Mouse (Mus musculus) layer of hippocampus, adult 18-20 months (tissue): ENCODE measurements at regions not wholly inside any gene's neighbourhood (a gene's known extent, or its start where the extent isn't known, plus 50 kb on each side); places are given as distances from the start of the nearest gene placed in this dataset.

Source experiments
- DNase-seq, 2 experiments: peaks; one replicate each; pipeline ENCODE4 v3.0.0; 2022; ENCODE audit warnings: low spot score in 2 of 2

DNA sequence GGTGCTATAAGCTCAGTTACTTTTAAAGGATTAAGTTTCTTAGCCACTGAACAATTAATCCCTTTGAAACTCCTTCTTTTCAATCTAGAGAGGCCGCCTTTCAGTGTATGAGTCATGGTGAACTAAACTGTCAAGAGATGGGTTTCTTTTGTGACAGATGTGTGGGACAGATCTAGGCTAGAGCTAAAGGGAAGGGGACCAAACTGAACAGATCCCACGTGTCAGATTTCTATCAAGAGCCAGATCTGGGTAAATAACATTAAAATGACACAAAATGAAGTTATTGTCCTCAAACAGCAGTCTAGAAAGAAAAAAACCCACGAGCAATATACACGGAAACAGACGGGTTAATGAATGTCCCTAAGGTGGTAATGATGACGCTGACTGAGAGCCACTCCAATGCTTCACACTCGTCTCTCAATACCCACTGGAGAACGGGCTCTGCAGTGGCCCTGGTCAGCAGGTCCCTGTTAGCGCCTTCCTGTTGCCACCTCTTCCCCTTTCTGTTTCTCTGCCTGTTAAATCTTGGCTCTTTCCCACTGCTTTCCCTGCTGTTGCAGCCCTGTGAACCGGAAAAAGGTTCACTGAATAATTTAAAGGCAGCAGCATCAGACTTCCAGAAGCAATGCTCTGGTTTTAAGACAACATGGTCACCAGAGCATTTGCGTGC is 52.7 kb upstream of the Rab3gap2 start:
- no peak for DNase-seq

DNA sequence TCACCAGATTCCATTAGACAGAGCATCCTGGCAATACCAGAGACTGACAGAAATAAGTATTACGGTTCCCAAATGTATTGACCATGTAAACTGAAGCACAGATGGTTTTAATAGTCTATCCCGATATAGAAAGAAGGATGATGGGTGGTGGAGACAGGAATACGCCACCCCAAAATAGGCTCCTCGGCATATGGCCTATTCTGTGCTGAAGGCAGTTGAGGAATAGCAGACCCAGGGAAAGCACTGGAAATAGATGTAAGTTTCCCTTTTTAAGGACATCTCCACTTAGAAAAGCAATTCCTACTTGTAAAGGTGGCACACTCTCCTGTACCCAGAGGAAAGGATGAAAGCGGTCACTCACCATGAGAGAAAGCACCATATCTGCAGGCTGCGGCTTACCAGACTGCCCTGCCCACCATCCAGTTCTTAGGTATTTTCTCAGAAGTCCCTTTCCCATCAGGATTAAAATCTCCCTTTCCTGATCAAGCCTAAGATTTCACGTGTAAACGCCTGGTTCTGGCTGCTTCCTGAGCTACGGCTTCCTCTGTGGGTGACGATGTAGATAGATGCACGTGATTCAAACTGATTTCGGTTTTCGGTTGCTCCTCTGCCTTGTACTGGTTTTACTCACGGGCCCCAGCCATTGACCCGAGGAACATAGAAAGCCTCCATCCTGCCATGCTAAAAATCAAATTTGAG is 53.3 kb upstream of the Rab3gap2 start:
- no peak for DNase-seq

DNA sequence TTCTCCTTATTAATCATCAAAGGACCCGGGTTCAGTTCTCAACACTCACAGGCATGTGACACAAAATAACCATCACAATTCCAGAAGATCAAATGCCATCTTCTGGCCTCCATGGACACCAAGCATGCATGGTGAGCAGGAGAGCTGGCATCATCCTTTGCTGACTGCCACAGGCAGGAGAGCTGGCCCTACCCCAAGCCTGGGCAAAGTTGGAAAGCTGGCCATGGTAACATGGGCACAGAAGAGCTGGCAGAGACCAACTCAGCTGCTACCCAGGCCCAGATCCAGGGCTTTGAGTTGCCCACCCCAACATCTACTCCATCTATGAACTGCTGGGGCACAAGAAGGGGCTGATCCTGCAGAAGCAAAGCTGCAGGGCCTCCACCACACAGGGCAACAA is 59.1 kb upstream of the Rab3gap2 start:
- DNase-seq: no peak

DNA sequence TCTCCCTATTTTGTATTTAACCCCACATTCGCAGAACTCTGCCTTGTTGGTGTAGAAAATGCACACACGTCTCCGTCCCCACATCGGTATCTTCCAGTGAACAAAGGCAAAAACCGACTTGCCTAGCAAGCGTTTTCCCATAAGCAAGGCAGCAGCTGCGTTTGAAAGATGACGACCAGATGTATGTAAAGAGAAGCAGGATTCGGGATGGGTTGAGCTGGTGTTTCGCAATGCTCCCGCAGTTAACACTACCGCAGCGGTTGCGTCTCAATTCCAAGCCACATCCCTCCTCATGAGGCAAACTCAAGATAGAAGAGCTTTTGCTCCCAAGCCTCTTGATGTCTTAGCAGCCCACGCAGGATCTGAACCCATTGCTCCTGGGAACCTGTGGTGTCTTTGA is 59.9 kb upstream of the Rab3gap2 start:
- no peak for DNase-seq

DNA sequence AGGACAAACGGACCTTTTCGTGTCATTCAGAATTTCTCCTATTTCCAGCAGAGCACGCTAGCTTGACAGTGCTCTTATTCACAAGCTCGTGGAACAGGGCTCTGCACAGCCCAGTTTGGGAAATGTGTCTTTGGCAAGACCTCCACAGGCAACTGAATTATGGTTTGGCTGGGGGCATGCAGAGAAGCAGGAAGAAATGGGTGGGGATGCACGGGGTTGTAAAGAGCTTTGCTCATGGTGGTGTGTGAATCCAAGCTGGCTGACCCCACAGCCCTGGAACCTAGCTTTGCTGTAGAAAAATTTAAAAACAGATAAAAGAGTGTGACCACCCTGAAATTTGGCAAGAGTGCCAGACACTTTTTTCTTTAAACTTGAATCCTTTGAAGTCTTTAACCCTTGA is 63.6 kb upstream of the Rab3gap2 start:
- no peak for DNase-seq

DNA sequence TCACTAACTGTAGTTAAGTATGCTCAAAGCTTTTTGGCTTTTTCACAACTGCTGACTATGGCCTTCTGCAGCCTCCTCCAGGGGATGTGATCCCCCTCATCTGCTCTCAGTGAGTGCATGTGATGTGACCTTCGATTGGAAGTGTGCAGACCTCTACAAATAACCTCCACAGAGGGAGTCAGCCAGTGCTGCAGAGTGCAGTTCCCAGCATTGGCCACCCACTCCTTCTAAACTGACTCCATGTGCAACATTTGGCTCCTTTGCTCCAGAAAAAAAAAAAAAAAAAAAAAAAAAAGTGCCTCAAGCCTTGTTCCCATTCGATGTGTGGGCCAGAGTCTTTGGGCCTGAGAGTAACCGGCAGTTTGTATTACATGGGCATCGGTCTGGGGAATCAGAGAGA is 75.7 kb upstream of the Rab3gap2 start:
- DNase-seq: no peak

DNA sequence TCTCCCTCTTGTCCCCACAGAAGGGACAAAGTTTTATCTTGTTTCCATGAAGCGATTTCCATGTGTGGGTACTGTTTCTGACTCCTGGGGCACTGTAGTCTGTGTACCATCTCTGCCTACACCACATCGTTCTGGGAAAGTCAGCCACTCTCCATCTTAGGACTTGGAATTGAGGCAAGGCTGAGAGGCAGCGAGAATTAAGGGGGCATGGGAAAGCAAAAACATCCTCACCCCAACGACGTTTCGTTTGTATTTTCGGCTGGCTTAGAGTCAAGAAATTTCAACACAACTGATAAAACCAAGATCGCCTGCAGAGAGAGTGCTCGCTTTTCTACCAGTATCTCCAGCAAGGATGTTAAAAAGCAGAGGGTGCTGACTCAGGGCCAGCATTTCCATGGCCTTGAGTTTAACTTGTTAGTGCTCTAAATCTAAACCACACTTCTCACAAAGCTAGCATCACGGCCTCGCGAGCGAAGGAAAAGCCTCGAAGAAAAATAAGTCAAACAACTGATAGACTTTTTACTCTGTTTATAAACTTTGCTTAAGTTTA is 78.1 kb upstream of the Rab3gap2 start:
- DNase-seq: no peak

DNA sequence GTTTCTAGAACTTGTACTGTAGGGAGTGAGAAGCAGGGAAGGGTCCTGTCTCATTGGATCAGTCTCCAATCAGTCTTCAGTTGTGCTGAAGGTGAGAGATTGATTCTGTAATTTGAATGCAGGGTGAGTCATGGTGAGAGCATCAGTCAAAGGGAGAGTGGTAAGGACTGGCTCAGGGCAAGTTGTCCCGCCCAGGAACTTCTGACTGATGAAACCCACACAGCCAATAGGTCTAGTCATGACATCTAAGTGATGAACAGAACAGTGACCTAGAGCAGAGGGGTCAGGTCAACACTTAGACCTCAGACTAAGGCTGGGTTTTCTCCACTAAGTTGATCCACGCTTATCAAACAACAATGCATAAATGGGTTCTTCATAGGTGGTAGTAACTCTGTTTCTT is 82.4 kb upstream of the Rab3gap2 start:
- no peak for DNase-seq

DNA sequence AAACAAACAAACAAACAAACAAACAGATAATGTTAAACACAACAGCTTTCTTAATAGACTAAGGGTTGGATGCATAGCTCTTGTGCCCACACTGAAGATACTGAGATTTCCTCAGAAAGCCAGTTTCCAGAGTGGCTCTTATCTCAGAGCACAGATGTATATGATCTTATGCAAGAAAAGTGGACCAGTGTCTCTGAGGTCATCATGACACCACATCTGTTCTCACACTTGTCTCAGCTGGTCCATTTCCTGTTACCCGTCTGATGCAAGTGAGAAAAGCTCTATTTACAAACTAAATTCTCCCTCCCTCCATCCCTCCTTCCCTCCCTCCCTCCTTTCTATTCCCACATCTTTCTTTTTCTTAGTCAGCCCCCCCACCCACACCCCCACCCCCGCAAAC is 83.5 kb upstream of the Rab3gap2 start:
- DNase-seq: no peak

DNA sequence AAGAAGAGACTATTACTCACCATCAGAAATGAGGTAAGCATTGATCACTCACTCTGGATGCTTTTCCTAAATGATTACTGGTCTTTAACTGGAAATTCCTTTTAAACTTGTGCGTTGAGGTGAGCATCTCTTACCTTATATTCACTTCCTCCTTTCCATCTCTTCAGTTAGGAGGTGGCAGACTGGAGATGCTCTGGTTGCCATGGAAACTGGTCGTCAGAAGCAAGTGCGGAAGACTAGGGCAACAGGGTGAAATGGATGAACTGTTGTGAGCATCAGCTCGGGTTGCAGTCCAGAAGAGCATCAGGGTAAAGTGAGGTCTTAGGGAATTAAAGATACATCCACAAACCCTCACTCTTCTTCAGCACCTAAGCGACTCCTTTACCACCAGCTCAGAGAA is 86.2 kb upstream of the Rab3gap2 start:
- DNase-seq: no peak

DNA sequence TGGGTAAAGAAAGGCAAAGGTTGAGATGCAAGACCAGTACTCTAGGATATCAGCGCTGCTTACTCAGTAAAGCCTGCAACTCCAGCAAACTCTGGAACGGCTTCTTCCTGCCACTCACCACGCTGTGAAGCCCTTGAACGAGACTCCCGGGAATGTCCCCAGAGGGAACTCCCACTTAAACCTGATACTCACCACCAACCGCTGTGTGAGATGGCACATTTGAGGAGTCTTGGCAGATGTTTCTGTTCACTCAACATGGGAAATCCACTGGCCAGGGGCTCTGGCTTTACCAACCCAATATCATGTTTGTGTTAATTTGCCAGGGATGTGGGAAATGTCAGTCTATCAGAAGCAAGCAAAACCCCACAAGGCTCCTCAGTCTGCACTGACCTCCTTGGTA is 90.2 kb upstream of the Rab3gap2 start:
- no peak for DNase-seq

DNA sequence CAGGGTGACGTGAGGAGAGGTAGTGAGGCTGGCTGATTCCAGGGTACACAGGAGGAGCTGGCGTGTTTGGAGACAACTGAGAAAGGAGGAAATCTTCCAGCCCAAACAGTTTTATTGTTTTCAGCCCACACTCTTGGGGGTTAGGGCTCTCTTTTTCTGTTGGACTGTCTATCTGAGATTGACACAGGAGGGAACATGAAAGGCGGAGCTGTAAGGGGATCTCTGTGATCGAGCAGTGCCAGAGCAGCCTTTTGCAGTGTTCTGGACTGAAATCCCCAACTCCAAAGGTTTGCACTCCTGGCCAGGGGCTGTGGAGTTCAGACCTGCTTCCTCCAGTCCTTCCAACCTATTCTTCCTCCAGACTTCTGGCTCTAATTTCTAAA is 91.9 kb upstream of the Rab3gap2 start:
- no peak for DNase-seq

DNA sequence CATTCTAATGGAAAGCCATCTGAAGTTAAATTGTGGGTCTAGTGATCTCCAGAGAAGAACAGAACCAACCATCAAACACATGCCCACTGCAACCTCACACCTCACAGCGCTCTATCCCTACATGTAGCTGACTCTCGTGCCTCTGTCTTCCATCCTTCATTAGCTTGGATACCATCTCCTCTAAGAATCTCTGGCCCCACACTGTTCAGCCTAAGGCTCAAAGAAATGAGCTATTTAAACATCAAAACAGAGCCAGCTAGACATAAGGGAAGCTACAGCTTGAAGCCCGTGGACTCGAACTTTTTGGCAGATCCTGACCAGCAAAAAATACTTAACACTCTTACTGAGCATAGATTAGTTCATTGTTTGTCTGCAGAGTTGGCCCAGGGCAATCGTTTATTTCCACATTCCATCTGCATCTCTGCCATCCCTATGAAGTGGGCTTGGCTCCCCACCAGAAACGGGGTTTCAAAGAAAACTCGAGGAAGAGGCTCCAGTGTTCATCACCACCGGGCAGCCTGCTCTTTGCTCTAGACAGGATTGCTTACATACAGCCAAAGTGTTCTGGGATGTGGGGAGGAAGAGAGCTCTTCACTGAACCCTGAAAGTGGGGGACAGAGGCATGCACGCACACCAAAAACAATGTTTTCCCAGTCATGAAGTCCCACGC is 92.4 kb upstream of the Rab3gap2 start:
- peak in 1 of 2 experiments; percentile 4 for DNase-seq

DNA sequence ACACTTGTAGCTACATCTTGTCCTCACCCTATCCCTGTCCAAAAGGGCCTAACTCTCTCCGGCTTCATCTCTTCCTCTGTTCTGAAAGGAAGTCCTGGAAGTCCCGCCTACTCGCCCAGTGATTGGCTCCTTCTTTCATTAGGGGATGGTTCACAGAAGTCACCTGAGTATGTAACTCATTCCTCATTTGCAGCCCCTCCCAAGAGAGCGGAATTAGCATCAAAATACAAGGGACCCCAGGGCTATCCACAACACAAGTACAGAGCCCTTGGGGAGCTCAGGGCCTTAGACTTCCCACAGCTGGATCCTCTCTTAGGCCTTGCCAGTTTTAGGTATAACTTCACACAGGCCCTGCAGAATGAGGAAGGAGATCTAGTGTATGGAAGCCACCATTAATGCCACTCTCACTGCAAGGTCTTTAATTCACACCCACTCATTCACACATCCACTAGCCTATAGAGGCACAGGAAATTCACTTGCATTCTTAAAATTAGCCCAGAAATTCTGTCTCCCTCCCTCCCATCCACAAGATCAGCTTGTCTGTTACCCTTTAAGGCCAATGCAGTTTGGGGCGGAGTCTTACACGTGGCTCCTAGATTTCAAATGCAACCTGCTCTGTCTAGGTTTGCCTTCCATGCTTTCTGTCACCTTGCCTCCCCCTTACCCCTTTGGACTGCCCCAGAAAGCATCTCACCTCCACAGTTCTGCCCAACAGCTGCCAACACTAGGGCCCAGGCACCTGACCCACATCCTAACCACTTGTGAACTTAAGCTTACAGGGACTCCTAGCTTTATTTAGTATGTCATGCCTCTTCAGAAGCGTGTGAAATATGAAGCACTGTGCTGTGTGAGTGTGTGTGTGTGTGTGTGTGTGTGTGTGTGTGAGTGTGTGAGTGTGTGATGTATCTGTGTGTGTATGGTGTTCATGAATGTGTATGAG is 98.7 kb upstream of the Rab3gap2 start:
- no peak for DNase-seq

DNA sequence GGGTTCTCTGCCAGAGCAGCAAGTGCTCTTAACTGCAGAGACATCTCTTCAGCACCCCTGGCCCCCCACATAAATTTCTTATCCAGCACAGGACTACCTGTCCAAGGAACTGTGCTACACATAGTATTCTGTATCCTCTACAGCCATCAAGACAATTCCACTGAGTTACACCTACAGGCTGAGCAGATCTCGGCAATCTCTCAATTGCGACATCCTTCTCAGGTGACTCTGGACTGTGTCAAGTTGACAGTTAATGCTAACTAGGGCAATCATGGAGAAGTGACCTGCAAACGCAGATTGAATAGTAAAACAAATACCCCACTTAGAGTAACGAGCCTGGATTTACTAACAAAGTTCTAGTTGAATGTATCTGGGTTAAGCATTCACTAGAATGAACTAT is 100.1 kb upstream of the Rab3gap2 start:
- DNase-seq: no peak

DNA sequence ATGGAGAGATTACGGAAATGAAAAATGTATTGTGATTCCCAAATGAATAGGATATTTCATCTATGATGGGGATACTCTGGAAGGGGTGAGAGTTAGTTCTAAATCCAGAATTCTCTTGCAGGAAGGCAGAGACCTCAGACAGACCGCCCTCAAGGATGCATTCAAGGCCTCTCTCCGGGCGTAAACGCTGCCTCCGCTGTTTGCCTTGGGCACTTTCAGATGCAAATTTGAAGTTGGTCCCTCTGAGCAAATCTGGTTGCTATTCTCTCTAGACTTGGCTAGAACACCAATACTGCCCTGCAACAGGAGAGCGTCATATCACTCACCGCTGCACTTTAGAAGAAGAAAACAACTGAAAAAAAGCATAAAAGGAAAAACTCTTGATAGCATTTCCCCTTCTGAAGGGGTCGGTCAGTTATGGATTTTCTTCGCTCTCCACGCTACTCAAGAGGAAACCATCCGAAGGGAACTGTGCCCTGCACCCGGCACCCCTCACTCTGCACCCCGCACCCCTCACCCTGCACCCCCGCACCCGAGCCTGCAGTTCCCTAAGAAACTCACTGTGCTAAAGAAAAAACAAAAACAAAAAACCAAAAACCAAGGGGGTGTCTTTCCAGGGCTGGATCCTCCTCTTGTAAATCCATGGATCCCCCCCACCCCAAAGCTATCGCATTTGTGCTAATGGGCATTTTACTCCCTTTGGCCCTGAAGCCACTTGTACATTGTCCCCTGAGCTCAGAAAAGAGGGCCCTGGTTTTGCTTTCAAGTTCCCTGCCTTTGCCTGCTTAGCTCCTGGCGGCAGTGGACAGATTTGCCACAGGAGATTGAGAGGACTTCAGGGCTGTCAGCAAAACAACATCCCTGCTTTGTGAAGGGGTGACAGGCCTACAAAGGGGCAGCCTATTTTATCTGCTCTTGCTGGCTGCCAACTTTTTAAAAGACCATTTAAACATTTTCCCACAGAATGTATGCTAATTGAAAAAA is 99.9 kb upstream of the Mark1 start:
- DNase-seq: no peak

DNA sequence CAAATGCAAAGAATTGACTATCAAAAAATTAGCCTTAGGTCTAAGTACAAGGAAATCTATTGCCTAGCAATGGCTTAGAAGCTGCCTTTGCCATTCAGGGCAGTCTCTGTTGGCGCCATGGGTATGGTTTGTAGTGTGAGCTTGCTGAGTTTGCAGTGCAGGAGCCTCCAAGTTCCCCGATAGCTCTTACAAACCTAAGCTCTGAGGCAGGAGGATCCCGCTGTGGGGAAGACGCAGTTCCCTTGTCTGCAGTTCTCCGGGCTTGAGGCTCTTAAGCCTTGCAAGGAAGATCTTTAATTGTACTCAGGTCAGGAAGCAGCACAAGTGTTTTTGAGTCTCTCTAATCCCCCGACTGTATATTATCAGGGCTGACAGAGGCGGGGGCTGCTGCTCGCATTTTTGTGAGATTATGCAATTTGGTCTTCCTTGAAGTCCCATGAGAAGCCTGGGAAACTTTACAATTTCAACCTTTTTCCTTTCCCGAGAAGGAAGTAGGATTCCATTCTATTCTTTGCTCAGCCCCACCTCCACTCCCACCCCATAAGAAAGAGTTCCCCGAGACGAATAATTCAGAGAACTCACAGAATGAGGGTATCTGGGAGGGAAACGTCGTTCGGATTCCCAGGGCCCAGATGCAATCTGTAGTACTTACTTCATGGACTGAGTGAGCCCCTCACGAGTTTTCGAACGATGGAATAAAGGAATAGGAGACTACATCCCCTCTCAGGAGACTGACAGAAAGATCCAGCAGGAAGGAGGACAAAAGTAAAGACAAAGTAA is 99.0 kb upstream of the Mark1 start:
- DNase-seq: no peak

DNA sequence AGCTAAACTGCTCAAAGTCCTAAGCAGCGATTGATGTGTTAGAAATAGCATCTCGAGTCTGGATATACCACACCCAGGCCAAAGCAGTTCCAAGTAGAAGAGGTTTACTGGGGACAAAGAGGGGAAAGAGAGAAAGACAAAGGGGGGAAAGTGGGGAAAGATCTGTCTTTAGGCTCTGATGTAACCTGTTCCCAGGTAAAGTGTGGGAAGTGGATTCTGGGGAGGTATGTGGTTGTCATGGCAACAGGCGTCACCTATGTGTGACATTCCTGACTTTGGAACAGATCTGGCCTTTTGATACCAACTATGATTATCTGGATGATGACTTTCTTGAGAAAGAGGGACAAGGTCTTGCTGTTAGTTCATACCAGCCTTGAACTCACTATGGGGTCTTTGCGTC is 97.4 kb upstream of the Mark1 start:
- no peak for DNase-seq

DNA sequence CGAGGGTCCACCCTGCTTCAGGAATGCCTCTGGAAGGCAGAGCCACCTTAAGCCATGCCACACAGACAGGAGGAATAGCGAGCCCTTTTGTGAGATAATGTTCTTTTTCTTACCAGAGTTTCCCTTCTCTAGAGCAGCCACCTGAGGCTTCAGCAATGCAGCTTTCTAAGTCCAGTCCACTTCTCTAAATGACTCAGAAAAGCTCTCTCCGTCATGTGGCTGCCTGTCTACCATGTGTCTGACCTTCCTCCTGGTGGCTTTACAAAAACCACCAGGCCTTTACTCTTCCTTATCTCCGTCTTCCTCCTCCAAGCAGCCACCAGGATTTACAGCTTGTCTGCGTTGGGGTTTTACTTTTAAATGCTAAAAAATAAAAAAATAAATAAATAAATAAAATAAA is 93.4 kb upstream of the Mark1 start:
- no peak for DNase-seq
